Mouse (Mus musculus) kidney, postnatal 36 days (tissue): ENCODE data around the gene Nup50.
"Not testable (repeated sequence)": the region's sequence is repeated elsewhere in the genome, so short reads cannot be mapped to it uniquely, and the experiment has no call there.

Experiments
- DNase-seq, 2 experiments: peaks; one replicate each; pipeline ENCODE4 v3.0.0; 2021 to 2022; ENCODE audit warnings: mixed read lengths in 2 of 2

The Nup50 gene

DNA sequence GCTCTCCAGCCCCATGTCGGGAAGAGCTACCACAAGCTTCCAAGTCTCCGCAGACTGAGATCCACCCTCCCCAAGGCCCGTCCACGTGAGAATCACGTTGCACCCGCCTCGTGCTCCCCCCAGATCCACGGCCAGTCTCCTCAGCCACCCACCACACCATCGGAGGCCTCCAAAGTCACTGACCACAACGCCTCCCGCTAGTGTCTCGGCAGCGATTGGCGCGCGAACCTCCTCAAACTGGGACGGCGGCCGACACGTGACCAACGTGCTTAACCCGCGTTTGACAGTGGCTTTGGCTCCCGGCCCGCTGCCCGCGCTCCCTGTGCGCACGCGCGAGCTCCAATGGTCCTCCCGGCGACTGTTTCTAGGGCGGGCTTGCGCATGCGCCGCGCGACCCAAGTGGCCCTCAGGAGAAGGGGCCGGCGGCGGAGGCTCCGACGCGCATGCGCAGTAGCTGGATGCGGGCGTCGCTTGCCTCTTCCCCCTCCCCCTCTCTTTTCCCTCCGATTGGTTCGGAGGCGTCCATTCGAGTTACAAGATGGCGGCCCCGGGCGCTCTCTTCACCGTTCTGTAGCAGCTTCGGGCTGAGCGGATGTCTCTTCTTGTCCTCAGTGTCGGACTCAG lies at the start of gene Nup50:
Nup50 (plus strand) TSS at position 528 of the 624 bp plus-strand sequence.
- peak; percentile 100 for DNase-seq

DNA sequence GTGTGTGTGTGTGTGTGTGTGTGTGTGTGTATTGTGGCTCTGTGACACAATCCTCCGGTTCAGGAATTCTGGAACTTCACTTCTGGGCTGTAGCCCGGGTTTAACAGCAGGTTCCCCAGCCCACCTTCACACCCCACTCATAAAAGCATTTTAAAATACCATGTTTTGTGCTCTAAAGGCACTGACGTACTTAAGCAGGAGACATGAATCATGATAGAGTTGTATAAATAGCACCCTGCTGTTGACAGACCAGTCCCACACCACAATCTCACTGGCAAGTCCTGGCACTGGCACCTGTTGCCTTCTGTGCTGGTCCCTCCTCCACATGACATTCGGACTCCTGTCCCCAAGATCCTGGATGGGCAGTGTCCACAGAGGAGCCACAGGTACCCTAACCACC lies 49.3 kb upstream of the Nup50 start:
- no peak for DNase-seq

- no peak for DNase-seq
Measured at GRCm38 (mm10) chr15:84877029-84877815, 46.0 kb upstream of the Nup50 start.

- DNase-seq = no peak
Measured at GRCm38 (mm10) chr15:84888066-84888465, 35.1 kb upstream of the Nup50 start.

- DNase-seq = no peak
Measured at GRCm38 (mm10) chr15:84891246-84891645, 32.0 kb upstream of the Nup50 start.

GRCm38 (mm10) chr15:84891658-84892057 lies 31.6 kb upstream of the Nup50 start:
- peak; percentile 61 to 82 for DNase-seq

DNA sequence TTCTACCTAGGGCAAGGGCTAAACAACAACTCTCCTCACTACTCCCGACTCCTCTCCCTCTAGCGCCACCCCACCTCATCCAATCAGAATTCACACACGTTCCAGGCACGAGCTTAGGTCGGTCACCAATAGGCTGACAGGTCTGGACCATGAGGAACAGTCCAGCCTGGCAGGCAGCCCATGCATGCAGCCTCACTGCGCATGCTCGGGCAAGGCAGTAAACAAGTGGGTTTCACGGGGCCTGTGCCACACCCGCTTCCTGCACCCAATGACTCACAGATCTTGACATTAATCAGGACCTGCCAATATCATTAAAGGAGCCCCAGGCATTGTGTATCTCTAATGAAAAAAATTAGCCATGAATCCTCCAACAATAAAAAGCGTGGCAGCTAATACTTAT lies 27.0 kb upstream of the Nup50 start:
- DNase-seq = not testable (repeated sequence)

- no peak for DNase-seq
Measured at GRCm38 (mm10) chr15:84896664-84897063, 26.5 kb upstream of the Nup50 start.

GRCm38 (mm10) chr15:84898077-84898476 lies 25.1 kb upstream of the Nup50 start:
- DNase-seq = no peak

DNA sequence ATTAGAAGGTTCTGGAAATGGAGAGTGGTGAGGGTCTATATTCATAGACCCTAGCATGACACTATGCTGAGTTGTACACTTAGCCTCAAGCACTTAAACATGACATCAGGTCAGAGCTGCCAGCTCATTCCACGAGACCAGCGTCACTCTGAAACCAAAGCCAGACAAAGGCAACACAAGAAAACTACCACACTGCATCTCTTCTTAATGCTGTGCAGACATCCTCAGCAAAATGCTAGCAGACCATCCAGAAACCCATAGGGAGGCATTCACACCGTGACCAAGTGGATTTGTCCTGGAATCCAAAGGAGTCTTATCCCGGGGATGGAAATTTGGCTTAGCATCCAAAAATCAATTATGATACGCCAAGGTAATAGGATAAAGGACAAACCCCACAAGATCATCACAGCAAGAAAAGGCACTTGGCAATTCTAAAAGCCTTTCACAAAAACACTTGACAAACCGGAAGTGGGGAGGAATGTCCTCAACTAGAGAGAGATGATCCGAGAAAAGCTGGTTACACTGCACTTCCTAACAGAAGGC lies 19.3 kb upstream of the Nup50 start:
- no peak for DNase-seq

GRCm38 (mm10) chr15:84913201-84913600 lies 10.0 kb upstream of the Nup50 start:
- DNase-seq = no peak

GRCm38 (mm10) chr15:84919938-84920337 lies 3.3 kb upstream of the Nup50 start, which contains the start of gene Gm29666:
Gm29666 (minus strand) TSS chr15:84920038.
- DNase-seq = no peak

- peak; percentile 69 to 81 for DNase-seq
Measured at GRCm38 (mm10) chr15:84923508-84924181, 434 bp downstream of the Nup50 start.

- peak; percentile 5 to 65 for DNase-seq
Measured at GRCm38 (mm10) chr15:84924781-84925315, 1.6 kb downstream of the Nup50 start.

- DNase-seq = peak in 1 of 2 experiments; percentile 46
Measured at GRCm38 (mm10) chr15:84925495-84926018, 2.3 kb downstream of the Nup50 start.

DNA sequence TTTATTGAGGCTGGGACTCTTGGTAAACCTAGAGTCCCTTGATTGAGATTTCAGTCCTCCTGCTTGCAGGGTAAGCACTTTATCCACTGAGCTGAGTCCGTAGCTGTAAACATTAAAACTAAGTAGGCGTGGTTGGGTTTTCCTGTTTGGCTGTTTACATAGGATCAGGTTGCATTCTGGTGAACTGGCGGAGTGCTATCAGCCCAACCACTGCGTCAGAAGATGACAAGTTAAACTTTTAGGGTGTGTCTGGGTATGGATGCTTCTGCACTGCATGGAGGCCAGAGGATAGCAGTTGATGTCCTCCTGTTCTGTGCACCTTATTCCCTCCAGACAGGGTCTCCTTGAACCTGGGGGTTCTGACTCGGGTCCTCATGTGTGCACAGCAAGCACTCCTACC lies 9.1 kb downstream of the Nup50 start:
- DNase-seq = no peak

- DNase-seq = no peak
Measured at GRCm38 (mm10) chr15:84934901-84935300, 11.7 kb downstream of the Nup50 start.

DNA sequence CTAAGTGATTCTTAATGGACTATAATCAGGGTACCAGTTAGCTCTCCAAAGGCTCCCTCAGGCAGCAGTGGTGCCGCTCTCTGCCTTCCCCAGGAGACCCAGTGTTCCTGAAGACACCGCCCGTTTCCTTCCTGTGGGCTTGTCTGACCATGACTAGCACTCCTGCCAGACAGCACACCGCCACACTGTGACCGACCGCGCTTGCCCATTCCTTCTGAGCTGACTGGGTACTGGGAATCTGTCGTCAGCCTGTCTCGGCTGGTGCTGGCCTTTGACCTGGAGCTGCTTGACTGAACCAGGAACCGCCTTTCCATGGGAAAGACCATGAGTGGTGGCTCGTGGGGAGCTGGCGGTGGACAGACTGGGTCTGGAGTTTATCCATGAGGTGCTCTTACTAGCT lies 16.9 kb downstream of the Nup50 start:
- DNase-seq = peak; percentile 83 to 86

DNA sequence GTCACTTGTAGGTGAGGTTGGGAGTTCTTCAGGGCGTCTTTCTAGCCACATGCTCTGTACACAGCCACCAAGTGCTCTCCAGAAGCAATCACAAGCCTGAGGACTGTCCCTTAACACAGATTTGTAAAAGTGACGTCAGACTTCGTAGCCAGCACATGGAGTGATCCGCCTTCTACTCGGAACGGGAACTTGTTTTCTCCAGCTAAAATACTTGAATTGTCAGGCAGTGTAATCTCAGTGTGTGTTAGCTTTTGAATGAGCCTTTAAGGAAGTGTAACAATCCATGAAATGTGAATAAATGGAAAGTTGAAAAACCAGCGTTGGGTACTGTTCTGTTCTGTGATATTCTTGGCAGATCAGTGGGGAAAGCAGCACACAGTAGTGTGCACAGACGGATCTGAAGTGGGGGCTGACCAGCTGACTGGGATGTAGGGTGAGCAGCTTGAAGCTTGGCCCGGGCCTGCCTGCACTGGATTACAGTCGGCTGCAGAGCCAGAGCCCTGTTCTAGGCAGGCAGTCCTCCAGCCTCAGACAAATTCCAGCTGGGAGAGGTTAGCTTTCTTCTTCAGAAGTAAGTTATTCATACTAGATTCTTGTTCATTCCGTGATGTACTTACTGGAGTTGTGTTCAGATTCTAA lies 19.6 kb downstream of the Nup50 start:
- no peak for DNase-seq

- DNase-seq = no peak
Measured at GRCm38 (mm10) chr15:84944319-84944718, 21.1 kb downstream of the Nup50 start.

DNA sequence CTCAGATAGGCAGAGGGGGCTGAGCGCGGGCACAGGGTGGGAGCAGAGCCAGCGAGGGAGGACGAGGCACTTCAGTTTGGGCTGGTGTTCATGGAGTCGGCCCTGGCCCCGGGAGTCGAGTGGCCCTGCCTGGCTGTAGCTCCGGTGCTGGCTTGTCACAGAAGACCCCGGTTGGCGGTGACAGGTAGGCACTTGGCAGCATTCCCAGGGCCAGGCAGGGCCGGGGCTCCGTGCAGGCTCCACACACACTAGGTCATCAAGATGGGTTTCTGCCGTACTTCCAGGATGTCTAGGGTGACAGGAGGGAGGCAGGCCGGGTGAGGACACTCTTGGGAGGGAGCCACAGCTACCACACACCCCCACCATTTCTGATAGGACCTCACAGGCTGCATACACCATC lies 25.8 kb downstream of the Nup50 start:
- DNase-seq = no peak

- no peak for DNase-seq
Measured at GRCm38 (mm10) chr15:84950053-84950452, 26.8 kb downstream of the Nup50 start.
